Mouse (Mus musculus) megakaryocyte, embryonic 14.5 days (primary cell): ENCODE measurements around the gene Ntm.

Experiments used
- FLI1 ChIP-seq: IDR thresholded peaks from 2 replicates; pipeline ENCODE4 v1.6.1; 2012; ENCODE audit warnings: low read length, inconsistent platforms, mixed read lengths
- GATA1 ChIP-seq: IDR thresholded peaks from 3 replicates; pipeline ENCODE4 v1.6.1; 2012; ENCODE audit warnings: mixed read lengths, low read length, inconsistent platforms, borderline replicate concordance

GRCm38 (mm10) chr9:29393136-29393535 is 569.8 kb downstream of the Ntm start:
- TF ChIP-seq GATA1 = no peak
- TF ChIP-seq FLI1 = no peak
